ENCODE assay signal across 16 mouse cellular contexts in genomic region chr19:53819299-53819698, GRCm38 (mm10).
A peak's percentile ranks its signal among the peaks of the same experiment; 100 is the strongest.
DNase-seq lines count a peak whose midpoint lies in the region; ATAC-seq lines count a peak whose summit lies in the region.
"Had no signal": no experiment of that assay in that cellular context is flagged by ENCODE, and none has a peak within 500 bp of the region (broad histone marks: within the 10 kb centered on the region; RNA-seq: fewer than 3 reads in every experiment).

No protein-coding gene starts in this region.

- no peak overlapping the region for H3K4me3 ChIP-seq in kidney, embryonic 16.5 days (ENCODE audit: low read length)
- H3K4me3 ChIP-seq in liver, embryonic 12.5 days: no peak overlapping the region
- no peak overlapping the region for H3K4me3 ChIP-seq in hindbrain, embryonic 11.5 days (ENCODE audit: low read depth, low read length)
- H3K4me3 ChIP-seq: limb, embryonic 13.5 days; midbrain, embryonic 12.5 days had no signal

- H3K36me3 ChIP-seq in kidney, embryonic 16.5 days (ENCODE audit: insufficient read depth, low read length): no peaks in the 10 kb centered on the region
- 0 out of 2 replicates have a peak, but pooled peaks cover 8% of the 10 kb centered on the region for H3K36me3 ChIP-seq in liver, embryonic 12.5 days
- no peaks in the 10 kb centered on the region for H3K36me3 ChIP-seq in hindbrain, embryonic 11.5 days (ENCODE audit: control insufficient read depth, insufficient read depth, low read length)
- H3K36me3 ChIP-seq: limb, embryonic 13.5 days; midbrain, embryonic 12.5 days had no signal

- no peak for ATAC-seq in kidney, embryonic 16.5 days (ENCODE audit: low FRiP score, low TSS enrichment)
- peak; percentile 71 for ATAC-seq in common myeloid progenitor, adult 5-6 weeks (replicated peaks; ENCODE audit: low read depth, poor library complexity, severe bottlenecking)
- peak; percentile 95 for ATAC-seq in liver, embryonic 12.5 days
- peak; percentile 91 for ATAC-seq in megakaryocyte-erythroid progenitor cell, adult 5-6 weeks (replicated peaks; ENCODE audit: low FRiP score, low TSS enrichment, poor library complexity, severe bottlenecking)
- no peak for ATAC-seq in hindbrain, embryonic 11.5 days (ENCODE audit: low FRiP score)
- ATAC-seq: activated CD4-positive, CD25-positive, alpha-beta regulatory T cell, adult 4 months; hindbrain, embryonic 16.5 days; lung, postnatal 0 days had no signal

- DNase-seq in kidney, adult 9 months: no peak
- DNase-seq in hindbrain, embryonic 11.5 days (ENCODE audit: low spot score): no peak
- DNase-seq in layer of hippocampus, adult 18-20 months (ENCODE audit: low spot score in 2 of 2): no peak
- DNase-seq: cerebellum, postnatal 36 days; kidney, adult 8-10 months; right cerebral cortex, adult 18-20 months; thymus, postnatal 14 days had no signal

- H3K27ac ChIP-seq in kidney, embryonic 16.5 days (ENCODE audit: low read length): no peak overlapping the region
- peak overlapping the region; percentile 80 for H3K27ac ChIP-seq in liver, embryonic 12.5 days
- H3K27ac ChIP-seq in hindbrain, embryonic 11.5 days (ENCODE audit: low read depth, low read length): no peak overlapping the region
- H3K27ac ChIP-seq: limb, embryonic 13.5 days; midbrain, embryonic 12.5 days had no signal

- no peaks in the 10 kb centered on the region; the same call in 1 of the 2 replicates for H3K9me3 ChIP-seq in kidney, embryonic 16.5 days (ENCODE audit: low read length)
- no peaks in the 10 kb centered on the region for H3K9me3 ChIP-seq in liver, embryonic 12.5 days (replicated peaks)
- no peaks in the 10 kb centered on the region for H3K9me3 ChIP-seq in hindbrain, embryonic 11.5 days (ENCODE audit: control insufficient read depth, low read length)
- H3K9me3 ChIP-seq: limb, embryonic 13.5 days; midbrain, embryonic 12.5 days had no signal

- no peaks in the 10 kb centered on the region for H3K27me3 ChIP-seq in kidney, embryonic 16.5 days (ENCODE audit: insufficient read depth, low read length)
- H3K27me3 ChIP-seq in liver, embryonic 12.5 days (replicated peaks): no peaks in the 10 kb centered on the region
- H3K27me3 ChIP-seq in hindbrain, embryonic 11.5 days (ENCODE audit: control insufficient read depth, insufficient read depth, low read length): no peaks in the 10 kb centered on the region
- H3K27me3 ChIP-seq: limb, embryonic 13.5 days; midbrain, embryonic 12.5 days had no signal

- 0 out of 2 replicates have a peak overlapping the region, but pooled peaks have one; percentile 12 for H3K9ac ChIP-seq in kidney, embryonic 16.5 days (replicated peaks; ENCODE audit: low read length)
- peak overlapping the region; percentile 40; the same call in 1 of the 2 replicates for H3K9ac ChIP-seq in liver, embryonic 12.5 days
- no peak overlapping the region for H3K9ac ChIP-seq in hindbrain, embryonic 11.5 days (ENCODE audit: low read depth, low read length)
- H3K9ac ChIP-seq: limb, embryonic 13.5 days; midbrain, embryonic 12.5 days had no signal

- H3K4me2 ChIP-seq in kidney, embryonic 16.5 days (replicated peaks; ENCODE audit: low read depth, low read length): no peak overlapping the region
- peak overlapping the region; percentile 52 for H3K4me2 ChIP-seq in liver, embryonic 12.5 days
- no peak overlapping the region for H3K4me2 ChIP-seq in hindbrain, embryonic 11.5 days (replicated peaks; ENCODE audit: low read depth, low read length)
- H3K4me2 ChIP-seq: limb, embryonic 13.5 days; midbrain, embryonic 12.5 days had no signal

- peaks cover 19% of the 10 kb centered on the region for H3K4me1 ChIP-seq in kidney, embryonic 16.5 days (ENCODE audit: insufficient read depth, low read length)
- peaks cover 80% of the 10 kb centered on the region for H3K4me1 ChIP-seq in liver, embryonic 12.5 days
- H3K4me1 ChIP-seq in hindbrain, embryonic 11.5 days (replicated peaks; ENCODE audit: control insufficient read depth, insufficient read depth, low read length): no peaks in the 10 kb centered on the region

- 38% methylated on average over 6 of the region's 6 CpGs for WGBS in kidney, embryonic 16.5 days
- WGBS in liver, embryonic 12.5 days (ENCODE audit: insufficient replicate concordance): 9% methylated on average over 6 of the region's 6 CpGs
- 61% methylated on average over 6 of the region's 6 CpGs for WGBS in hindbrain, embryonic 11.5 days

Comparison
In these comparisons a context has a peak if more than half of its experiments do, and no peak if none do; other contexts are left out.
1. ATAC-seq: peak in common myeloid progenitor, adult 5-6 weeks (single experiment), liver, embryonic 12.5 days (single experiment) and megakaryocyte-erythroid progenitor cell, adult 5-6 weeks (single experiment); none in kidney, embryonic 16.5 days (single experiment) and hindbrain, embryonic 11.5 days (single experiment).